Mouse (Mus musculus) bone marrow macrophage, adult 2 months (primary cell): ENCODE measurements around the gene Ankrd1. TPM values are rescaled to one million over a fixed set of nuclear protein-coding genes. Genes with fewer than 3 reads are reported as not detected.
A peak's percentile ranks its signal among the peaks of the same experiment; 100 is the strongest.

Experiments
- H3K27ac ChIP-seq: 2 replicates; pipeline ENCODE4 v1.5.1; 2012; ENCODE audit warnings: low read depth, low read length; ENCODE audit not compliant: insufficient read depth
- H3K4me1 ChIP-seq: 2 replicates; pipeline ENCODE4 v1.6.1; 2012; ENCODE audit warnings: low read length; ENCODE audit not compliant: control insufficient read depth, insufficient read depth
- H3K4me3 ChIP-seq: 2 replicates; pipeline ENCODE4 v1.5.1; 2012; ENCODE audit warnings: mild to moderate bottlenecking, low read length, moderate library complexity; ENCODE audit not compliant: insufficient read depth
- CTCF ChIP-seq: IDR thresholded peaks from 2 replicates; pipeline ENCODE4 v1.5.1; 2012; ENCODE audit warnings: low read depth, mild to moderate bottlenecking, low read length, moderate library complexity
- POLR2A ChIP-seq: IDR thresholded peaks from 2 replicates; pipeline ENCODE4 v1.6.1; 2012; ENCODE audit warnings: mild to moderate bottlenecking, low read depth, low read length, borderline replicate concordance
- polyA plus RNA-seq: library from polyadenylated mRNA; stranded (reverse); fragments of >200 nt; gene quantifications from 2 replicates; pipeline ENCODE4 v1.2.4, GENCODE M21; 2012; ENCODE audit not compliant: missing spikeins, insufficient read depth, insufficient read length

The Ankrd1 gene
- polyA plus RNA-seq, 1 experiment = not detected

- Histone ChIP-seq H3K27ac (no peak overlapping the region), H3K4me1 (no peaks in the 10 kb centered on the region), H3K4me3 (no peak overlapping the region)
- TF ChIP-seq POLR2A = no peak
- TF ChIP-seq CTCF = 0 out of 2 replicates have a peak, but pooled peaks have one; percentile 10
Observed at GRCm38 (mm10) chr19:36111054-36111895, 8.6 kb downstream of the Ankrd1 start.

GRCm38 (mm10) chr19:36110465-36110864 lies 9.4 kb downstream of the Ankrd1 start:
- Histone ChIP-seq H3K4me1 (no peaks in the 10 kb centered on the region), H3K27ac (no peak overlapping the region), H3K4me3 (no peak overlapping the region)
- no peak for TF ChIP-seq POLR2A
- TF ChIP-seq CTCF = no peak

GRCm38 (mm10) chr19:36109318-36109944 lies 10.5 kb downstream of the Ankrd1 start:
- Histone ChIP-seq H3K27ac (no peak overlapping the region), H3K4me1 (no peaks in the 10 kb centered on the region), H3K4me3 (no peak overlapping the region)
- no peak for TF ChIP-seq CTCF
- TF ChIP-seq POLR2A = no peak

- H3K27ac ChIP-seq = no peak overlapping the region
- TF ChIP-seq CTCF = no peak
- TF ChIP-seq POLR2A = no peak
- H3K4me3 ChIP-seq = no peak overlapping the region
- no peaks in the 10 kb centered on the region for H3K4me1 ChIP-seq
Observed at GRCm38 (mm10) chr19:36103909-36104308, 16.0 kb downstream of the Ankrd1 start.

GRCm38 (mm10) chr19:36098916-36099315 lies 21.0 kb downstream of the Ankrd1 start:
- Histone ChIP-seq H3K4me3 (no peak overlapping the region), H3K4me1 (no peaks in the 10 kb centered on the region), H3K27ac (no peak overlapping the region)
- TF ChIP-seq CTCF (no peak), POLR2A (no peak)

- no peak for TF ChIP-seq POLR2A
- TF ChIP-seq CTCF = no peak
- Histone ChIP-seq H3K4me1 (no peaks in the 10 kb centered on the region), H3K4me3 (no peak overlapping the region), H3K27ac (no peak overlapping the region)
Observed at GRCm38 (mm10) chr19:36098265-36098664, 21.6 kb downstream of the Ankrd1 start.

- Histone ChIP-seq H3K4me1 (no peaks in the 10 kb centered on the region), H3K4me3 (no peak overlapping the region), H3K27ac (no peak overlapping the region)
- TF ChIP-seq POLR2A (no peak), CTCF (no peak)
Observed at GRCm38 (mm10) chr19:36097194-36097593, 22.7 kb downstream of the Ankrd1 start.

- Histone ChIP-seq H3K4me1 (no peaks in the 10 kb centered on the region), H3K4me3 (no peak overlapping the region), H3K27ac (no peak overlapping the region)
- no peak for TF ChIP-seq CTCF
Observed at GRCm38 (mm10) chr19:36090781-36091180, 29.1 kb downstream of the Ankrd1 start.

- Histone ChIP-seq H3K27ac (no peak within 1 kb of the TSS), H3K4me3 (peak within 1 kb of the TSS; percentile 92), H3K4me1 (peaks cover 5% of the 10 kb centered on the region)
- TF ChIP-seq CTCF (0 out of 2 replicates have a peak, but pooled peaks have one; percentile 22), POLR2A (no peak)
Observed at GRCm38 (mm10) chr19:36083262-36084225, 36.4 kb downstream of the Ankrd1 start, which contains the start of gene Rpp30. TSS of gene Rpp30 (plus strand) at chr19:36083716.
